Mouse (Mus musculus): Measurements from ENCODE around the gene Rbms1.

Rbms1 gene

DNA sequence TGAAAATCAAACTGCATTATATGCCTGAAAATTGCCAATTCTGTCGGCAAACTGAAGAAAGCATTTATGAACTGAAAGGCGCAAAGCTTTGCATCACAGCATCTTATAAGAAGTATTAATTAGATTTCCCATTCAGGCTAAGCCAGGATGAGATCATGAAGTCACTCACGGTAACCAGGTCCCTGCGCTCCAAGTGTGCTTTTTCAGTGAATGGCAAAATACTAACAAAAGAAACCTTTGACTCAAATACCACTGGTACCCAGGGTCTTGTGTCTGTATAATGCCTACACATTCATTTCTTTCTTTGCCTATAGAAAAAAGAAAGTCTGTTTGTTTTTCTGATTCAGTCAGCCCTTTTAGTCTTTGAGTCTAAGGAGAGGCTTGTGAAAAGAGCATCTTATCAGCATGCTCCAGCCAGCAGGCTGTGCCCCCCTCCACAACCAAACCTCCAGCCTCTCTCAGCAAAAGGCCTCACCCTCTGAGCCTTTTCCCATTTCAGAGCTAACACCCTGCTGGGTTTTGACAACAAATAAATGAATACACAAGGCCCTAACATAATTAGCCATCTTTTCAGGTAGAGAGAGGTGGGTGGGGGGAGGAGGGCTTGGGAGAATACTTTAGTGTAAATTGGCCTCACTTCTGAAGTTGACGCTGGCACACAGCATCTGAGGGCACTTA lies 83.7 kb downstream of the Rbms1 start:
- DNase-seq (ENCODE audit: low spot score in 2 of 2), result no peak

DNA sequence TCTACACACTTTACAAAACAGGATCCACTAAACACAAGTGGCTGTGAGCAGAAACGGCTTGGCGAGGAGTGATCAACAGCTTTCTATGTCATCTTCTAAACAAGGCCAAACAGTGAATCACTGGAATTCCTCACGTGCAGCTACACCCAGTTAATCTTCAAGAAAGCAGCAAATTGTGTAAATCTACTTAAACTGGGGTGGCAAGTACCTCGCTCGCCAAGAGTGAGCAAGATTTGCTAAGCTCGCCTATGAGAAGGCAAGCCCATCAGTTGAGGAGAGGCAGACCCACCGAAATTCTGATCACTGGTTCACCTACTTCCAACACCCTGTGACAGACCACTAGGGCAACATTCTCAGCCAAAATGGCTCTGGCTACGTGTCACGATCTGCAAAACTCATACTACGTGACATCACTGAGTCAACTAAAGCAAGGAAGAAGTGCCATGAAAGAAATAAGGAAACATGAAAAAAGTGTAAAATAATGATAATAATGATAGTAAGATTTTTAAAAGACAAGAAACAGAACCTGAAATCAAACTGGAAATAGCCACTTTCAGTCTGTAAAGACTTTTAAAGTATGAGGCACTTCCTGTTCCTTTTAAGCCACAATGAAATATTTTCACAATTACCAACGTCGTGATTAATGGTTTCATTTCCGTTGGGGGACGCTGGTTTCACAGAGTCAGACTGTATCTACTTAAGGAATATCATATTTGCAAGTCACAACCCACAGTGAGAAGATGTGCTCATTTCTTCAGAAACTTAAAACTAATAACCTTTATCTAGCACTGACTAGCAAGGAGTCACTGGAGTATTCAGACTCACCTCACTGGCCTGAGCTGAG lies 85.2 kb downstream of the Rbms1 start:
- DNase-seq (ENCODE audit: low spot score in 2 of 2), result no peak

GRCm38 (mm10) chr2:60876891-60877290 lies 86.1 kb downstream of the Rbms1 start:
- no peak for DNase-seq (ENCODE audit: low spot score in 2 of 2)

- no peak for DNase-seq (ENCODE audit: low spot score in 2 of 2)
Measured at GRCm38 (mm10) chr2:60872095-60872811, 90.7 kb downstream of the Rbms1 start.

- DNase-seq (ENCODE audit: low spot score in 2 of 2), result no peak
Measured at GRCm38 (mm10) chr2:60871001-60871400, 92.0 kb downstream of the Rbms1 start.

DNA sequence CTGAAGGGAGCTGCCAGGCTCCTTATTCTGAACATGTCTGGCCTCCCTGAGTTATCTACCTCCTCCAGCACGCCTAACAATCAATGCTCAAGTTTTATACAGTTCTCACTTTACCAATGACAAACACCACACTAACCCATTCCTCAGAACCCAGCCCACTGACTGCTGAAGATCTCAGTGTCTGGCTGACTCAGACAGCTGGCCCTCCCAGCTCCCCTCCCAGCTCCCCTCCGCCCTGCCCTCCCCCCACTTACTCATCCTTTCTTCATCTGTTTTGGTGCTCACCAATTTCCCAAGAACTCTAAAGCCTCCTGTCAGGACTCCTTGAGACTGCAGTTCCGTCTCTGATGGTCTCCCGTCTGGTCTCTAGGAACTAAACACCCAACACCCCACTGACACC lies 92.5 kb downstream of the Rbms1 start:
- no peak for DNase-seq (ENCODE audit: low spot score in 2 of 2)

GRCm38 (mm10) chr2:60869001-60869743 lies 93.8 kb downstream of the Rbms1 start:
- DNase-seq (ENCODE audit: low spot score in 2 of 2), result no peak

GRCm38 (mm10) chr2:60868060-60868662 lies 94.8 kb downstream of the Rbms1 start:
- DNase-seq (ENCODE audit: low spot score in 2 of 2), result no peak

GRCm38 (mm10) chr2:60867304-60867703 lies 95.7 kb downstream of the Rbms1 start:
- DNase-seq (ENCODE audit: low spot score in 2 of 2), result no peak

- no peak for DNase-seq (ENCODE audit: low spot score in 2 of 2)
Measured at GRCm38 (mm10) chr2:60865869-60866268, 97.1 kb downstream of the Rbms1 start.

DNA sequence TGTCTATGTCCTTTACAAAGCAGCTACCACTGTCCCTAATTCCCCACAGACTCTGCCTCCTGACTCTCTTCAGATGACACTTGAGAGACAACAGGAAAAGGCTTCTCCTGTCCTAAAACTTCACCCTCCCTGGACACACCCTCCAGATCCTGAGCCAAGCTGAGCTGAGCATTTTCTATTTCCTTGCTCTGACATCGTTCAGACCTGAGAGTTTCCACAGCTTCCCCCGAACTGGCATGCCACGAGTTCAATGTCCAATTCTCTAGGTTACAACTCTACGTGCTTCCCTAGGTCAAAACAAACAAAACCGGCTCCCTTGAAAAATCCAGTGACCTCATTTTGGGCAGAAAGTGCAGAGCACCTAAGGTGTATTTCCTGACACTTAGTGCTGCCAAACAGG lies 98.0 kb downstream of the Rbms1 start:
- DNase-seq (ENCODE audit: low spot score in 2 of 2), result no peak

DNA sequence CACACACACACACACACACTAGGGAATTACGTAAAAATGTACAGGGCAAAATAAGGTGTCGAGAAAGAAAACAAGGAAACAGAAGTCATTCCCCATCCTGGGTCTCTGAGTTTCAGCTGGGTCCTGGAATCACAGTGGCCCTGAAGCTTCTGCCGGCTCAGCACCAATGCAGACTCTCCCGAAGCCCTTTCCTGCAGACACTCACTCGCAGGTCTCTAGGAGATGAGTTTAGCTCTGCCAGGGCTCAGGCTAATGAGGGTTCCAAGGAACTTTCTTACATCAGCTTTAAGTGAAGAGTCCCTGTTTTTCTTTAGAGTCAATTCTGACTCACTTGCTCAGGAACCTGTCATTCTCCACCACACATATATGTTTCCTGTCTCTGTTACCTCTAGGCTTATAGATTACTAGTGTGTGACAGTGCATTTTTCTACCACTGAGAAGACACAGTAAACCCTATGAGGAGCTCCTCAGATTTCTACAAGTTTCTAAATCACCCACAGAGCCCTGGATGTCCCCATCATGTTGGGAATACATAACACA lies 98.7 kb downstream of the Rbms1 start:
- DNase-seq (ENCODE audit: low spot score in 2 of 2), result no peak

- DNase-seq (ENCODE audit: low spot score in 2 of 2), result peak; percentile 51 to 62
Measured at GRCm38 (mm10) chr2:60863827-60864226, 99.2 kb downstream of the Rbms1 start.

DNA sequence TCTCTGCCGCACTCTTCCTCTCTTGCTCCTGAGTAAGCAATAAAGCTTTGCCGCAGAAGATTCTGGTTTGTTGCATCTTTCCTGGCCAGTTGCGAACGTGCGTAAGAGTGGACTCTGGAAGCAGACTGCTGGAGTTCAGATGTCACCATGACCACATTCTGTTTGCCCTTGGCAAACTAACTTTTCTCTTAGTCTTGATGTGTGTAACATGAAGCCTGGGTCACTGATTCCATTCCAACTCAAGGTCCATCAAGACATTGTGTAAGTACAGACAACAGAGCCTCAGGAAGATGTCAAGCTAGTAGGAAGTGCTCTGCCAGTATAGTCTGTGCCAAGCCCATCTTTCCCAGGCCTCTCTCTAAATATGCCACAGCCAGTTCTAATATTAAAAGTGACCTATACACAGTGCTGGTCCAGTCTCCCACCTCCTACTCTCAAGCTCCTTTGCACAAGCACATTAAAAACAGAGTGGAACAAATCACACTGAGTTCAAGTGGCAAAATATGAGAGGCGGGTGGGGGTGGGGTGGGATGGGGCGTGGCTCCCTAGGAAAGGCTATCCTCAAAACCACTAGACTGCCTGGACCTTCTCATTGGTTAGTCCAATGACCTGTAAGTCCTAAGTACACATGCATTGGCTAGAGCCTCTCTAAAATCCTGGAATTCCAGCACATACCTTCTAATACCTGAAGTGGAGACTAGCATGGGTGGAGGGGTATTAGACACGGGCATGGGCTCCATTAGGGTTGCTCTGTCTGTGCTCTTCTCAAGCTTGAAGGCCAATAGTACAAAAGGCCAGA lies 99.9 kb downstream of the Rbms1 start:
- no peak for DNase-seq (ENCODE audit: low spot score in 2 of 2)

DNA sequence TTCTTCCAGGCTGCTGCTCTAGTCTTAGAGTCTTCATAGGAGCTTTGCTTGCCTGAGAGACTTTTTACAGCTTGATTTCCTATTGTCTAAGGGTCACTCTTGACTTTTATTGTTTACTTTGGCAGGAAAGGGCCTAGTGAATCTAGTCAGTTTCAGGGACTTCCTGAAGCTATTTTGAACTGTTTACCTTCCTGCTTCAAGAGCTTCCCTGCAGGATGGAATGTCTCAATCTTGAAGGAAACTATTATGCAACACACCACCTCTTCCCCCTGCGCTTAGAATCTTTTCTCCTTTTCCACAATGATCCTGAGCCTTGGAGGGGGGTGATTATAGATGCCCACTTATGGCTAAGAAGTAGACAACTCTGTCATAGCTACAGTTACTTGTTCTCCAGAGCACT lies 104.9 kb downstream of the Rbms1 start:
- DNase-seq (ENCODE audit: low spot score in 2 of 2), result no peak

GRCm38 (mm10) chr2:60856097-60856496 lies 106.9 kb downstream of the Rbms1 start:
- DNase-seq (ENCODE audit: low spot score in 2 of 2), result no peak

DNA sequence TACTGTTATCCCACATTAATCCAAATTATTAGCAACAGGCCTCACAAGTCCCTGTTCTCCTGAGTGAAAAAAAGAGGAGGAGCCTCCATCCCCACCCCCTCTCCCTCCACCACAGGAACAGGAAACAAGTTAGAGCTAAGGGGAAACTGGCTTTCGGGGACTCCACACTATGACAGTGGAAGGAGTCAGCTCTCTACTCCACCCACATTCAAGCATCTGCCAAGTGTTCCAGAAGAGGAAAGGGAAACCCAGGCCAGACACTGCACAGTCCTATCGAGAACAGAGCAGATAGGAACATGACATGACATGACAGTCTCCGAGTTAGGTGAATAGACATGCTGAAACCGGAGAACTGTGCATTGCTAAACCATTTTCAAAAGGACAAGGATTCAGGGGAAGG lies 108.0 kb downstream of the Rbms1 start:
- DNase-seq (ENCODE audit: low spot score in 2 of 2), result peak in 1 of 2 experiments; percentile 40

DNA sequence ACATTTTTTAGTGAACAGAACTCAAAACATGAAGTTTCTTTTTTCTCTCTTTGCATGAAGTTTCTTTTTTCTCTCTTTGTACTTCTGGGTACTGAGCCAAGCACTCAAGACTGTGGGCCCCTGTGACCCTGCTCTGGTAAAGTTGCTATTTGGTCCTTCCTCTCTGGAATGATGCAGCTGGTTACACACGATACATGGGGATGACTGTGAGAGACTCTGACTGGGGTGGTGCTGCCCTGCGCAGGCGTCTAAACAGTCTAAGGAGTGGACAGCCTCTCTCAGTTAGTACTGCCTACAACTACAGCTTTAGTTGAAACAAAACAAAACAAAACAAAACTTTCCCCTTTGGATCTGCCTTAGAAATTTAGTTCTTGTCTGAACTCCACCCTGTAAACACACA lies 111.1 kb downstream of the Rbms1 start:
- DNase-seq (ENCODE audit: low spot score in 2 of 2), result no peak

- no peak for DNase-seq (ENCODE audit: low spot score in 2 of 2)
Measured at GRCm38 (mm10) chr2:60851057-60851718, 111.8 kb downstream of the Rbms1 start.

- DNase-seq (ENCODE audit: low spot score in 2 of 2), result no peak
Measured at GRCm38 (mm10) chr2:60848478-60848877, 114.5 kb downstream of the Rbms1 start.
